Mouse (Mus musculus) thymus, postnatal 4 days (tissue): ENCODE measurements at regions not wholly inside any gene's neighbourhood (a gene's known extent, or its start where the extent isn't known, plus 50 kb on each side); places are given as distances from the start of the nearest gene placed in this dataset.

ENCODE experiments used
- DNase-seq: peaks from one replicate; pipeline ENCODE4 v3.0.0; 2021

GRCm38 (mm10) chr8:32958331-32958730 is 470.2 kb upstream of the 5930422O12Rik start:
- no peak for DNase-seq

- DNase-seq, result no peak
These were observed 469.7 kb upstream of the 5930422O12Rik start for GRCm38 (mm10) chr8:32958855-32959254.

DNA sequence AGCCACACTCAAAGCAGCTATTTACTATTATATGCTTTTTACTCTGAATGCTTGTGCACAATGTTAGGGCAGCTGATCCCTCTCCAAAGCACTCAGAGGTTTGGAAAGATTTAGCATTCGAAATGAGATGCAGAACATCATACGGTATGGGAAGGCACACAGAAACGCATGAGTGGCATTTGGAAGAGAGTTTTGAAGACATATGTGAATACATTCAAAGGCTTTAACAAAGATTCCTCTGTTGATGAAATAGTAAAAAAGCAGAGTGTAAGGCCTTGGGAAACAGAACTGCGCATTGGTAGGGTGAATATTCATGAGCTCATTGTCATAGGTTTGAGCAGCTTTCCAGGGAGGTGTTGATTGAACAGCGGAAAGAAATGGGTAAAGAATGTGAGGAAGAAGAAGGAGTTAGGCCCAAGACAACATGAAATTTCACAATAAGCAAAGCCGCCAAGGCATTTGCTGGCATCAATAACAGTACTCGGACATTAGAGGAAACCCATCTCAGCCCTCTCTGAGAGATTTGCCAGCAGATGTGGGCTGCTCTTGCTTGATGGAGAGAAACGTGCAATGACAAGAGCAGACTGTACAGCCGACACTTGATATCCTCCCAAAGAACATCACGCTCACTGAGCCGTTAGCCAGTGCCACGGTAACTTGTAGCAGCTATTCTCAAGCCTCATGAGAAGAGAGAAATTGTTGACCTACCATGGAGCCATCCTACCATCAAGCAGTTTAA is 469.0 kb upstream of the 5930422O12Rik start:
- no peak for DNase-seq

- no peak for DNase-seq
These were observed 438.3 kb upstream of the 5930422O12Rik start for GRCm38 (mm10) chr8:32990216-32990615.

DNA sequence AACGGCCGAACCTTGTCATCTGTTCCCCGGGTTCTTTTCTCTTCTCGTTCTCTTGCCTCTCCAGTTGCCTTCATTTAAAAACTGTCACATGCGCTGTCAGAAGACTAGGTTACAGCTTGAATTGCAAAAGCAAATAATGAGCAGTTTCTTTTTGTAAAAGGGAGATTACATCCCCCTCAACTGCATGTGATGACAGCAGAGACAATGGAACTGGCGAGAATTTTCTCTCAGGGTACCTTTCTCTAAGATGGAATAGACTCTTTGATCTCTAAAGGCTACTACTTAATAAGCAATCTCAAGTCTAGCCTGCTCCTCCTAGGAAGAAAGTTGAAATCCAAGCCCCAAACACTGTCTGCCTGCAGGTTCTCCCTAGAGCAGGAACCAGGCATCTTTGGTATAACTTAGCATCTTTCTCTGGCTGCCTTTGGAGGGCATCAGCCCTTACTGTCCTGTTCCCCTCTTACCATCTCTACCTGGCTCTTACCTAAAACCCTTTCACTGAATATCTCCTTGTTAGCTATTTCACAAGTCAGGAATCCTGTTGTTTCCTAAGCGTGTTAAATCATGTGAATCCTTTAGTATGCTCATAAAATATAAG is 424.4 kb upstream of the 5930422O12Rik start:
- no peak for DNase-seq

DNA sequence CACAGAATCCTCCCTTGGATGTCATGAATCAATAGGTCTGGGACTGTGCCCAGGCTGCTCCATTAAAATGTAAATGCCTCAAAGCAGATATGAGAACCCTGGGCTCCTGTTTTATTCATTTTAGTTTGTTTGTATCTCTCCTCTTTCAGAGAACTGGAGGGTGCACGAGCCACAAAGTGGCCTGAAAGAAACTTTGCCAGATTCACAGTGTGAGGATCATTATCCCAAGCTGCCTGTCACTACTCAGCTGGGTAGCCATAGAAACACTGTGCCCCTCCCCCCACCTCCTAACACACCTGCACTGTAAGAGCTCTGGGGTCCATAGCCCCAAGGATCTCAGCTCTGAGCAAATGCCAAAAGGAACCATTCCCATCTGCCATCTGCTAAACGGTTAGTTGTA is 423.9 kb upstream of the 5930422O12Rik start:
- DNase-seq, result no peak

DNA sequence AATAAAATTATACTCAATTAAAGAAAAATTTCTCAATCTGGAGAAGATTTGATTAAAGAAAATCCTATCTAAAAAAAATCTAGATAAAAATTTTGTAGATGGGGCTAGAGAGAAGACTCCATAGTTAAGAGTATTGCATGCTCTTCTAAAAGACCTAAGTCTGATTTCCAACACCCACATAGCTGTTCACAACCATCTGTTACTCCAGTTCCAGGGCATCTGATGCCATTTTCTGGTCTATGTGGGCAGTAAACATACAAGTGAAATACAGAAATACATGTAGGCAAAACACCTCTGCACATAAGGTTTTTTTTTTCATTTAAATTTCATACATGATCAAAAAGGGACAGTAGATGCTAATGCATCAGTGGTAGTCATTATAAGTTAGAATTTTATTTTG is 418.4 kb upstream of the 5930422O12Rik start:
- no peak for DNase-seq

DNA sequence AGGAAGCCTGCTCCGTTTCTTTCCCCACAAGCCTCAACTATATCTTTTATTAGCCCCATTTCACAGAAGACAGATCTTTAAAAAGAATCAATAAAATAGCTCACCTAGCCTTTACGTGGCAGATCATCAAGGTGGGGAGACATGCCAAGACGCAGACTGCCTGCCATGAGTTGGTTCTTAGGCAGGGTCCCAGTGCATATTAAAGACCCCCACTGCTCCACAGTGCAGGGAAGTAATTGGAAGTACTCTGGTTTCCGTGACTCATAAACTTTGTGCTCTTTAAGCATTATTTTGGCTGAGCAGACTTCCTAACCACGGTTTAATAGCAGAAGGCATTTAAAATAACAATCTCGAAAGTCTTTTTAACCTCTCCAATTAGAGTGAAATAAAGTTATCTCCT is 415.7 kb upstream of the 5930422O12Rik start:
- DNase-seq, result no peak

DNA sequence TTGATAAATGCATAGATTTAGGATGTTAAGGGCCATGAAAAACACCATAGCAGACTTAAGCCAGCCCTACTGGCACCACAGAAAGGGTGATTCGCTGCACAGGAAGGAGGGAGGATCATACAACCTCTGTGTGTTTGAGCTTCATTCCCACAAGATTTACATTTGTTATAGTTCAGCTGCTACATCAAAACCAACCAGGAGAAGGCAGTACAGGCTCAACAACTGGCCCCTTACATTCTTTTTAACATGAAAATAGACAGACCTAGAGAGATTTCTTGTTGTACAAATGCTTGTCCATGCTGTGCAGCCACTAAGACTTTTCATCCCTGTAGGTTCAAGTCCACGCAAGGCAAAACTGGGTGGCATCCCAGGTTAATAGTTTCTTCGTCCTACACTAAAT is 412.6 kb upstream of the 5930422O12Rik start:
- no peak for DNase-seq

DNA sequence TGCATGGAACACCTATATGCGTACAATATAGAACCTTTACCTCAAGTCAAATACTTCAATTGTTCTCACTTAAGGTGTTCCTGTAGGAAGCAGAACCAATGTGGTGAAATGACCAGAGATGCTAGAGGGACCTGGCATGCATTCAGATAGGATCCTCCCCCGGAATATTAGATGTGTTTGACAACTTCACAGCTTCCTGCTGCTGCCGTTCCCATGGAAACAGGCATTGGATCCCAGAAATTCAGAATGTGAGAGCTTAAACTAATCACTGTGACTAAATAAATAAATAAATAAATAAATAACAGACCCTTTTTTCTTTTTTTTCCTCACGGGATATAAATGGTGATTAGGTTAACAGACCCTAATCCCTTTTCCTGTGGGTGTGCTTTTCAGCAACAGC is 401.5 kb upstream of the 5930422O12Rik start:
- no peak for DNase-seq

DNA sequence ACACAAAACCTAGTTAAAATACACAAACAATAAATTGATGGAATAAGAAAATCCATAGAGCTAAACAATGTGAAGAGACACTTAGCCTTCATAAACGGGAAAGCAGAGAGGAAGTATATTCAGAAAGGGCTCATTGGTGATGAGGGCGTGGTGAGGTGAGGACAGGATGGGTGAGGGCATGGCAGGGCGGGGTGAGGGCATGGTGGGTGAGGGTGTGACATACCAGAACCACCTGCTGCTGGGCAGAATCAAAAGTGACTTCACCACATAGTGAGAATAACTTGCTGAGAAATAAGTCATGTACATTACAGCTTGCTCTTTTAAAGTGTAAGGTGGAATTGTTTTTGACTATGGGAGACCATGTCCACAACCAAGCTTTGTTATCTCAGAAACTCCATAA is 399.1 kb upstream of the 5930422O12Rik start:
- no peak for DNase-seq

- DNase-seq, result no peak
These were observed 376.5 kb upstream of the 5930422O12Rik start for GRCm38 (mm10) chr8:33052017-33052416.

DNA sequence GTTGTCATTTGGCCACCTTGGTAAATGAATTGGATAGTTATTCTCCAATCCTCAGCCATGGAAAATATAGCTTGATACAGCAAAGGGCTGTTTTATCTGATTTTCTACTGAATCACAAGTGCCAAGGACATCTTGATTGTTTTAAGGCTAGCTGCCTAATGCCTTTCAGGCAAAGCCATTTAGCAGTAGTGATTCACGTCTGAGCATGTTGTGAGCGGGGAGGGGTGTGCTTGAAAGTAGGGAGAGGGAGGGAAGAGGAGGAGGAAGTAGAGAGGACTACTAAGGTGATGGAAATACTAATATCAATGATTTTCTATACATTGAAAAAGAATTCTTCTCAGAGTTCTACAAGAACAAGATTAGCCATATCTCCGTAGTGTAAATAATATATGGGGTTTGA is 362.9 kb upstream of the 5930422O12Rik start:
- no peak for DNase-seq

GRCm38 (mm10) chr8:33066168-33066567 is 362.3 kb upstream of the 5930422O12Rik start:
- DNase-seq, result no peak

- DNase-seq, result no peak
These were observed 361.0 kb upstream of the 5930422O12Rik start for GRCm38 (mm10) chr8:33067453-33068039.

DNA sequence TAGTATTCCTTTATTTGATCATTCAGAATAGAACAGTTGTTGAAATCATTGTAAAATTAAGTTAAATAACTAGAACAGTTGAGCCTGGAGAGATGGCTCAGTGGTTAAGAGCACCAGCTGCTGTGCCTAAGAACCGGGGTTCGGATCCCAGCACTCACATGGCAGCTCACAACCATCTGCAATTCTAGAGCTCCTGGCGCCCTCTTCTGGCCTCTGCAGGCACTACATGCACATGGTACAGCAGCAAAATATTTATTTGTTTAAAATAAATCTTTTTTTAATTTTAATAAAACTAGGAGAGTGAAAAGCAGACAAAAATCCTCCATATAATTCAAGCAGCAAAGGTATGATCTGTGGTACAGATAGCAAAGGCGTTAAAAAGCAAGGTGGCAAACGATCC is 360.0 kb upstream of the 5930422O12Rik start:
- DNase-seq, result peak; percentile 14

- no peak for DNase-seq
These were observed 353.3 kb upstream of the 5930422O12Rik start for GRCm38 (mm10) chr8:33075186-33075585.

DNA sequence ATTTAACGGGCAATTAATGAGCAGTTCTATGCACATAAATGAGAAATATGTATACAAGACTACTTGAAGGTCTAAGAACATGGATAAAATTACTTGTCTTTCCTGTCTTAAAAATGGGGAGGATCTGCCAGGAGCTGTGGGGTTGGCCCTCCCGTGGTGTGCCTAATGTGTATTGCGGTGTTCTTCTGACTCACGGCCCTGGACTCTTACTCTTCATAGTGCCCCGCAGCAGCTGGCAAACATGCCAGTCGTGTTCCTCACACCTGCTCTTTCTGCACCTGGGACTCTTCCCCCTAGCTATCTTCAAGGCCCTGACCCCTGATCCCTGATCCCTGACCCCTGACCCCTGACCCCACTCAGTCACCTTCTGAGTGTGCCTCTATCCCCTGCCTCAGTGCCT is 352.3 kb upstream of the 5930422O12Rik start:
- DNase-seq, result no peak

DNA sequence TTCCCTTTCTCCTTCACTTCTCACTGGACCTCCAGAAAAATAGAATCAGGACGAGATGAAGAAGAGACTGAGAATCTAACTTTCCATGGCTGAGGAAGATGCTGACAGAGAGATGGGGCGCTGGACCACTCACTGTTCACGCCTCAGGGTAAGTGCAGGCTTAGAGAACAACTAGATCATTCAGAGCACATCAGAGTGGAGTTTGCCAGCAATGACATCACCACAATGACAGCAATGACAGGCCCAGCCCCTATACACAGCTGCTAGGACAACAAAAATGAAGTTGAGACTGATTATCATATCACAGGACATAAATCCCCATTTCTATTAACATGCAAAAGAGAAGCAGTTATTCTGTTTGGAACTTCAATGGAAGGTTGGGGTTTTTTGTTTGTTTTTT is 350.4 kb upstream of the 5930422O12Rik start:
- no peak for DNase-seq

DNA sequence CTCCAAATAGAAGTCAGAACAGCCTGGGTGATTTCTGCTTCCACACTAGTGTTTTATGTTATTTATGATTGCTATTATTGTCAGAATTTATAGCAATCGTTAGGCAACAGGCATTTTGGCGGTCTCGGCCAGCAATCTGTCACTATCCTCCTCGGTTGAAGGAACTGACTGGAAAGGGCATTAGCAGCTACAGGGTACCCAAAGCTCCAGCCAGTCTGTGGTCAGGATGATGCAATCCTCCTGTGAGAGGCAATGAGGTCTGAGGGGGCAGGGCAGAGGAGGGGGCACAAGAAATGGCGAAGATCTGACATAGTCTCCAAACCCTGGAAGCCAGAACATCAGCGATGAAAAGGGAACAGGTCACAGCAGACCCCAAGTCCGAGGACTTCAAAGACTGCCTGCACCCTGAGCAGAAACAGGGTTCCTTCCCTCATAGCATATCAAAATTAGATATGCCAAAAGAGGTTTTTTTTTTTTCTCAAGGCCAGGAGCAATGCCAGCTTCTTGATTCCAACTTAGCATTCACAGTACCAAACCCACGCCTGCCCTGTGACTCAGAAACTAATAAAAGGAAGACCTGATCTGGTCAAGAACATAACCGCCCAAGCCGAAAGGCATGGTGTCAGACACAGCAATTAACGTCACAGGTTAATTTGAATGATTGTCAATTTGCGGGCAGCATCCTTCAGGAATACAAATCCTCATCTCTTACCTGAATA is 348.5 kb upstream of the 5930422O12Rik start:
- no peak for DNase-seq

DNA sequence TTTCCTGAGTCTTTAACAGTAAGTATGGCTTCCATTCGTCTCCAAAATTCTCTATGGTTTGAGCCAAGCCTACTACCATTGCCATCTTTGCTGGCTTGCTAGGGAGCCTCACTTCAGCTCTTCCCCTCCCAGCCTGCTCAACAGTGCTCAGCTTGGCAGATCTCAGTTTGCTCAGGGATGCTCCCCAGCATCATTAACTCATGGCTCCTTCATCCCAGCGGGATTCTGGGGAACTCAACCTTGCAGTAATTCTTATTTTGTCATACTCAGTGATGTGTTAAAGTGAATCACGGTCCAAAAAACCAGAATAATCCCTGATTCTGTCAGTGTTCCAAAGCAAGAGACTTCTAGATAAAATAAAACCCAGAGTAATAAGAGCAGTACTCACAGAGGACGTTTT is 346.6 kb upstream of the 5930422O12Rik start:
- DNase-seq, result no peak

- no peak for DNase-seq
These were observed 343.0 kb upstream of the 5930422O12Rik start for GRCm38 (mm10) chr8:33085461-33085860.

DNA sequence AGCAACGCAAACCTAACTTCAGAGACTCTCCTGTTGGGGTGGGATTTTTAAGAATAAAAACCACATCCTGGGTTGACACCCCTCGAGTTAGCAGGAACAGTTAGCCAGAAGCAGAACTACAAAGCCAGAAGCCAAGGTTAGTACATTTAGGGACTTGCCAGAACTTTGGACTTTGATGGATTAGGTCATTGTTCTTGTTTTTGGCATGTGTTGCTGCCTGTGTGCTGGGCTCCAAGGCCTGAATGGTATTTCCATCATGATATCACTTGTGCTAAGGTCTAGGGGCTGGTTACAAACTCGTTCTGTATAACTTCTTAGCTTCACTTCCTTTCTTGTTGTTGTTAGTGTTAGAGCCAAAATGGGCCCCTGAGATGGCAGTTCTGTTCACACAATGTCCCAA is 338.8 kb upstream of the 5930422O12Rik start:
- DNase-seq, result no peak

GRCm38 (mm10) chr8:33108914-33109313 is 319.6 kb upstream of the 5930422O12Rik start:
- DNase-seq, result no peak
